Mouse (Mus musculus) kidney, adult 9 months (tissue): ENCODE results near the gene 4931440F15Rik.
"Not testable (repeated sequence)": the region's sequence is repeated elsewhere in the genome, so short reads cannot be mapped to it uniquely, and the experiment has no call there.

Source experiments
- DNase-seq: peaks from one replicate; pipeline ENCODE4 v3.0.0; 2022

The 4931440F15Rik gene

GRCm38 (mm10) chr11:29825271-29825718, at the start of gene 4931440F15Rik:
4931440F15Rik (minus strand) TSS chr11:29825668.
- DNase-seq = not testable (repeated sequence)

- DNase-seq = not testable (repeated sequence)
Measured at GRCm38 (mm10) chr11:29874781-29875180, 49.3 kb upstream of the 4931440F15Rik start.

GRCm38 (mm10) chr11:29870174-29870573, 44.7 kb upstream of the 4931440F15Rik start:
- DNase-seq = no peak

- DNase-seq = no peak
Measured at GRCm38 (mm10) chr11:29864269-29864668, 38.8 kb upstream of the 4931440F15Rik start.

GRCm38 (mm10) chr11:29861750-29862397, 36.4 kb upstream of the 4931440F15Rik start:
- peak; percentile 38 for DNase-seq

- no peak for DNase-seq
Measured at GRCm38 (mm10) chr11:29861040-29861439, 35.6 kb upstream of the 4931440F15Rik start.

- DNase-seq = no peak
Measured at GRCm38 (mm10) chr11:29840606-29841227, 15.2 kb upstream of the 4931440F15Rik start.

- DNase-seq = peak; percentile 56
Measured at GRCm38 (mm10) chr11:29839781-29840180, 14.3 kb upstream of the 4931440F15Rik start.

GRCm38 (mm10) chr11:29837066-29837465, 11.6 kb upstream of the 4931440F15Rik start:
- DNase-seq = no peak

GRCm38 (mm10) chr11:29827729-29828128, 2.3 kb upstream of the 4931440F15Rik start:
- DNase-seq = no peak

- DNase-seq = no peak
Measured at GRCm38 (mm10) chr11:29826001-29826400, 533 bp upstream of the 4931440F15Rik start.

GRCm38 (mm10) chr11:29824474-29825270, 796 bp downstream of the 4931440F15Rik start:
- DNase-seq = not testable (repeated sequence)

GRCm38 (mm10) chr11:29823141-29823540, 2.3 kb downstream of the 4931440F15Rik start:
- no peak for DNase-seq

GRCm38 (mm10) chr11:29815670-29816069, 9.8 kb downstream of the 4931440F15Rik start:
- no peak for DNase-seq

GRCm38 (mm10) chr11:29815261-29815660, 10.2 kb downstream of the 4931440F15Rik start:
- no peak for DNase-seq

GRCm38 (mm10) chr11:29813267-29813666, 12.2 kb downstream of the 4931440F15Rik start:
- DNase-seq = no peak

GRCm38 (mm10) chr11:29812475-29812874, 13.0 kb downstream of the 4931440F15Rik start:
- no peak for DNase-seq

- no peak for DNase-seq
Measured at GRCm38 (mm10) chr11:29810324-29810723, 15.1 kb downstream of the 4931440F15Rik start.

- no peak for DNase-seq
Measured at GRCm38 (mm10) chr11:29808981-29809589, 16.4 kb downstream of the 4931440F15Rik start.

- peak; percentile 16 for DNase-seq
Measured at GRCm38 (mm10) chr11:29808173-29808980, 17.1 kb downstream of the 4931440F15Rik start.

GRCm38 (mm10) chr11:29807325-29807724, 18.1 kb downstream of the 4931440F15Rik start:
- DNase-seq = no peak
